Mouse (Mus musculus) spleen, embryonic (tissue): ENCODE results near the gene Coq10b.

ENCODE experiments used
- CTCF ChIA-PET: fragments of 350-600 bp; sonication (Branson Sonifier 250); formaldehyde crosslinking; loops from one replicate; lab custom pipeline; 2022; lab: Charles Lee

Coq10b gene

GRCm38 (mm10) chr1:55106919-55107585 is 54.5 kb downstream of the Coq10b start:
- CTCF ChIA-PET = no interaction called here

- CTCF ChIA-PET = no interaction called here
These were observed 55.1 kb downstream of the Coq10b start for GRCm38 (mm10) chr1:55107644-55108043.

GRCm38 (mm10) chr1:55108473-55108872 is 55.9 kb downstream of the Coq10b start:
- CTCF ChIA-PET = no interaction called here

GRCm38 (mm10) chr1:55109066-55109766 is 56.6 kb downstream of the Coq10b start:
- CTCF ChIA-PET = no interaction called here
